Mouse (Mus musculus) hindbrain, postnatal 0 days (tissue): ENCODE measurements around the gene Khdc1a. TPM values are rescaled to one million over a fixed set of nuclear protein-coding genes. Genes with fewer than 3 reads are reported as not detected.
"Not testable (repeated sequence)": the region's sequence is repeated elsewhere in the genome, so short reads cannot be mapped to it uniquely, and the experiment has no call there.

Experiments used
- ATAC-seq: fragments of 200-750 bp; cut with Nextera tagmentation; 2 replicates; pipeline ENCODE4 v1.8.0; 2017; ENCODE audit warnings: mild to moderate bottlenecking, moderate TSS enrichment, moderate library complexity
- DNase-seq: peaks from one replicate; pipeline ENCODE4 v3.0.0-alpha.2; 2015; ENCODE audit warnings: low spot score
- H3K27ac ChIP-seq: fragments of 300-500 bp; sonication (generic); 2 replicates; pipeline ENCODE4 v1.5.1; 2014; ENCODE audit warnings: mild to moderate bottlenecking
- H3K27me3 ChIP-seq: fragments of 300-500 bp; sonication (generic); 2 replicates; pipeline ENCODE4 v1.6.1; 2014; ENCODE audit warnings: low read length, mixed read lengths; ENCODE audit not compliant: insufficient read depth
- H3K36me3 ChIP-seq: fragments of 300-500 bp; sonication (generic); 2 replicates; pipeline ENCODE4 v1.6.1; 2014; ENCODE audit warnings: low read length, mixed read lengths; ENCODE audit not compliant: insufficient read depth
- H3K4me1 ChIP-seq: fragments of 300-500 bp; sonication (generic); 2 replicates; pipeline ENCODE4 v1.6.1; 2014; ENCODE audit warnings: antibody characterized with exemption, low read length, mixed read lengths; ENCODE audit not compliant: insufficient read depth
- H3K4me2 ChIP-seq: fragments of 300-500 bp; sonication (generic); 2 replicates; pipeline ENCODE4 v1.6.1; 2014; ENCODE audit warnings: low read depth, mild to moderate bottlenecking, low read length, moderate library complexity, mixed read lengths
- H3K4me3 ChIP-seq: fragments of 300-500 bp; sonication (generic); 2 replicates; pipeline ENCODE4 v1.5.1; 2014; ENCODE audit warnings: low read length
- H3K9ac ChIP-seq: fragments of 300-500 bp; sonication (generic); replicated peaks from 2 replicates; pipeline ENCODE4 v1.6.1; 2014; ENCODE audit warnings: mild to moderate bottlenecking, low read length, moderate library complexity, mixed read lengths
- H3K9me3 ChIP-seq: fragments of 300-500 bp; sonication (generic); 2 replicates; pipeline ENCODE4 v1.6.1; 2016; ENCODE audit warnings: low read length, mixed read lengths
- CTCF ChIP-seq: IDR thresholded peaks from 2 replicates; pipeline ENCODE4 v1.5.1; 2016; ENCODE audit warnings: antibody characterized with exemption, control low read depth, low read depth
- WGBS: fragments of 180-500 bp; shearing (Covaris S2); extraction: QIAGEN DNeasy Blood & Tissue Kit; methylation state at CpG from one replicate; pipeline ENCODE4 v1.1.7; 2014; 5-methylcytosine and 5-hydroxymethylcytosine counted together
- polyA plus RNA-seq: library from polyadenylated mRNA; unstranded; fragments of >200 nt; fragmentation: Nextera tagmentation; extraction: Ambion mirVana; gene quantifications from 2 replicates; pipeline ENCODE4 v1.2.1, GENCODE M21; 2015
- total RNA-seq: library from RNA; depleted of rRNA; stranded (reverse); fragments of >200 nt; gene quantifications from 2 replicates; pipeline ENCODE4 v1.2.3, GENCODE M21; 2014

Gene Khdc1a
- total and polyA plus RNA-seq, 2 experiments from 2014 or later, result not detected

GRCm38 (mm10) chr1:21326733-21327132, 22.7 kb upstream of the Khdc1a start:
- no peak overlapping the region for H3K4me2 ChIP-seq
- no peaks in the 10 kb centered on the region for H3K9me3 ChIP-seq
- no peaks in the 10 kb centered on the region for H3K36me3 ChIP-seq
- DNase-seq (no peak), ATAC-seq (no peak)
- no peaks in the 10 kb centered on the region for H3K4me1 ChIP-seq
- H3K4me3 ChIP-seq, result no peak overlapping the region
- H3K27ac ChIP-seq, result no peak overlapping the region
- H3K27me3 ChIP-seq, result no peaks in the 10 kb centered on the region
- TF ChIP-seq CTCF, result no peak
- H3K9ac ChIP-seq, result no peak overlapping the region
- WGBS, result 96% methylated on average over 7 of the region's 7 CpGs

- not testable (repeated sequence) for H3K4me2 ChIP-seq, H3K4me3 ChIP-seq, H3K9ac ChIP-seq, H3K27ac ChIP-seq, ATAC-seq, H3K36me3 ChIP-seq, H3K9me3 ChIP-seq, H3K27me3 ChIP-seq, DNase-seq, H3K4me1 ChIP-seq
These were observed 18.3 kb upstream of the Khdc1a start for GRCm38 (mm10) chr1:21331161-21331560.

GRCm38 (mm10) chr1:21333222-21333973, 16.0 kb upstream of the Khdc1a start:
- TF ChIP-seq CTCF, result no peak
- Histone ChIP-seq H3K4me2 (no peak overlapping the region), H3K27ac (no peak overlapping the region), H3K27me3 (no peaks in the 10 kb centered on the region), H3K4me3 (no peak overlapping the region), H3K9ac (no peak overlapping the region), H3K9me3 (no peaks in the 10 kb centered on the region), H3K4me1 (no peaks in the 10 kb centered on the region), H3K36me3 (no peaks in the 10 kb centered on the region)
- no peak for DNase-seq
- WGBS, result 84% methylated on average over 16 of the region's 16 CpGs
- ATAC-seq, result no peak

GRCm38 (mm10) chr1:21335836-21336235, 13.6 kb upstream of the Khdc1a start:
- ATAC-seq, result no peak
- no peak overlapping the region for H3K4me3 ChIP-seq

GRCm38 (mm10) chr1:21340745-21341144, 8.7 kb upstream of the Khdc1a start:
- Histone ChIP-seq H3K9ac (no peak overlapping the region), H3K4me1 (no peaks in the 10 kb centered on the region), H3K27me3 (no peaks in the 10 kb centered on the region), H3K4me2 (no peak overlapping the region), H3K9me3 (no peaks in the 10 kb centered on the region), H3K27ac (no peak overlapping the region), H3K4me3 (no peak overlapping the region), H3K36me3 (no peaks in the 10 kb centered on the region)
- no peak for DNase-seq
- WGBS, result 100% methylated on average over 1 of the region's 1 CpGs
- TF ChIP-seq CTCF, result no peak
- ATAC-seq, result no peak

More at GRCm38 (mm10) chr1:21335836-21336235, 13.6 kb upstream of the Khdc1a start:
- no peaks in the 10 kb centered on the region for H3K4me1 ChIP-seq
- H3K27ac ChIP-seq, result no peak overlapping the region
- no peak overlapping the region for H3K9ac ChIP-seq
- H3K36me3 ChIP-seq, result no peaks in the 10 kb centered on the region
- H3K27me3 ChIP-seq, result no peaks in the 10 kb centered on the region
- TF ChIP-seq CTCF, result no peak
- DNase-seq, result no peak
- no peaks in the 10 kb centered on the region for H3K9me3 ChIP-seq
- H3K4me2 ChIP-seq, result no peak overlapping the region

GRCm38 (mm10) chr1:21344253-21344652, 5.2 kb upstream of the Khdc1a start:
- Histone ChIP-seq H3K27me3 (no peaks in the 10 kb centered on the region), H3K9me3 (no peaks in the 10 kb centered on the region), H3K4me2 (no peak overlapping the region), H3K4me3 (no peak overlapping the region), H3K27ac (no peak overlapping the region), H3K4me1 (no peaks in the 10 kb centered on the region), H3K36me3 (no peaks in the 10 kb centered on the region), H3K9ac (no peak overlapping the region)
- ATAC-seq (0 out of 2 replicates have a peak, but pooled peaks have one; percentile 59), DNase-seq (peak; percentile 81)
- WGBS, result 62% methylated on average over 4 of the region's 4 CpGs
- TF ChIP-seq CTCF, result peak; percentile 86

- not testable (repeated sequence) for H3K4me3 ChIP-seq, H3K36me3 ChIP-seq, H3K27ac ChIP-seq, H3K4me2 ChIP-seq, H3K9me3 ChIP-seq, H3K27me3 ChIP-seq, H3K9ac ChIP-seq, H3K4me1 ChIP-seq, DNase-seq, ATAC-seq
- WGBS, result 87% methylated on average over 7 of the region's 7 CpGs
These were observed 4.7 kb upstream of the Khdc1a start for GRCm38 (mm10) chr1:21344752-21345151.

GRCm38 (mm10) chr1:21368031-21368430, 18.6 kb downstream of the Khdc1a start, which contains the start of gene Khdc1c:
Gene Khdc1c (plus strand): TSS chr1:21368331.
- H3K27ac ChIP-seq, H3K36me3 ChIP-seq, ATAC-seq, DNase-seq, H3K27me3 ChIP-seq, H3K9ac ChIP-seq, H3K4me1 ChIP-seq, H3K4me2 ChIP-seq, H3K9me3 ChIP-seq, H3K4me3 ChIP-seq: not testable (repeated sequence)
- WGBS, result 83% methylated on average over 1 of the region's 1 CpGs
